Mouse (Mus musculus): ENCODE data around the gene Gnpat. TPM values are rescaled to one million over a fixed set of nuclear protein-coding genes. Genes with fewer than 3 reads are reported as not detected.

Gene Gnpat
- polyA plus RNA-seq (2014; fragmentation: Illumina TruSeq; extraction: RNeasy Lipid Tissue Mini Kit (QIAGEN cat#74804); ENCODE audit: low read depth, low replicate concordance), result 57.2 TPM

GRCm38 (mm10) chr8:124862321-124863162 is at the start of gene Gnpat, which contains the start of gene 2810004N23Rik:
Gene Gnpat, plus strand, starts transcription at chr8:124863033.
Gene 2810004N23Rik, minus strand, starts transcription at chr8:124863120.

GRCm38 (mm10) chr8:124897386-124898250 is 34.8 kb downstream of the Gnpat start, which contains the start of the genes Exoc8 and Sprtn:
Gene Exoc8, minus strand, starts transcription at chr8:124897705.
Gene Sprtn, plus strand, starts transcription at chr8:124897886.

Other genes starting within 250 kb of the Gnpat start
- 9.9 TPM for gene 2310022B05Rik, start 199.7 kb upstream of the Gnpat start, polyA plus RNA-seq (2014; fragmentation: Illumina TruSeq; extraction: RNeasy Lipid Tissue Mini Kit (QIAGEN cat#74804); ENCODE audit: low read depth, low replicate concordance)
- gene Ttc13, start 141.1 kb upstream of the Gnpat start, polyA plus RNA-seq (2014; fragmentation: Illumina TruSeq; extraction: RNeasy Lipid Tissue Mini Kit (QIAGEN cat#74804); ENCODE audit: low read depth, low replicate concordance), result 13.5 TPM
- gene Arv1, start 140.9 kb upstream of the Gnpat start, polyA plus RNA-seq (2014; fragmentation: Illumina TruSeq; extraction: RNeasy Lipid Tissue Mini Kit (QIAGEN cat#74804); ENCODE audit: low read depth, low replicate concordance), result 1.1 TPM
- 0.69 TPM for gene Fam89a, start 111.2 kb upstream of the Gnpat start, polyA plus RNA-seq (2014; fragmentation: Illumina TruSeq; extraction: RNeasy Lipid Tissue Mini Kit (QIAGEN cat#74804); ENCODE audit: low read depth, low replicate concordance)
- not detected for gene Trim67, start 69.9 kb upstream of the Gnpat start, polyA plus RNA-seq (2014; fragmentation: Illumina TruSeq; extraction: RNeasy Lipid Tissue Mini Kit (QIAGEN cat#74804); ENCODE audit: low read depth, low replicate concordance)
- 30.8 TPM for gene 2810004N23Rik, start 87 bp downstream of the Gnpat start, polyA plus RNA-seq (2014; fragmentation: Illumina TruSeq; extraction: RNeasy Lipid Tissue Mini Kit (QIAGEN cat#74804); ENCODE audit: low read depth, low replicate concordance)
- 10.6 TPM for gene Exoc8, start 34.7 kb downstream of the Gnpat start, polyA plus RNA-seq (2014; fragmentation: Illumina TruSeq; extraction: RNeasy Lipid Tissue Mini Kit (QIAGEN cat#74804); ENCODE audit: low read depth, low replicate concordance)
- gene Sprtn, start 34.9 kb downstream of the Gnpat start, polyA plus RNA-seq (2014; fragmentation: Illumina TruSeq; extraction: RNeasy Lipid Tissue Mini Kit (QIAGEN cat#74804); ENCODE audit: low read depth, low replicate concordance), result 11.4 TPM
- 50.3 TPM for gene Egln1, start 86.3 kb downstream of the Gnpat start, polyA plus RNA-seq (2014; fragmentation: Illumina TruSeq; extraction: RNeasy Lipid Tissue Mini Kit (QIAGEN cat#74804); ENCODE audit: low read depth, low replicate concordance)
- gene Tsnax, start 150.0 kb downstream of the Gnpat start, polyA plus RNA-seq (2014; fragmentation: Illumina TruSeq; extraction: RNeasy Lipid Tissue Mini Kit (QIAGEN cat#74804); ENCODE audit: low read depth, low replicate concordance), result 41.4 TPM
- not detected for gene Disc1, start 191.2 kb downstream of the Gnpat start, polyA plus RNA-seq (2014; fragmentation: Illumina TruSeq; extraction: RNeasy Lipid Tissue Mini Kit (QIAGEN cat#74804); ENCODE audit: low read depth, low replicate concordance)

Data from kidney, adult 10 weeks (tissue).